ENCODE assay signal across 24 mouse cellular contexts in genomic region chr9:122145677-122146076, GRCm38 (mm10). TPM values are rescaled to one million over a fixed set of nuclear protein-coding genes. Genes with fewer than 3 reads are reported as not detected.
DNase-seq lines count a peak whose midpoint lies in the region; ATAC-seq and TF ChIP-seq lines count a peak whose summit lies in the region.
"Had no signal": no experiment of that assay in that cellular context is flagged by ENCODE, and none has a peak within 500 bp of the region (broad histone marks: within the 10 kb centered on the region; RNA-seq: fewer than 3 reads in every experiment).

No protein-coding gene starts in this region.

- H3K27me3 ChIP-seq in kidney, adult 2 months (replicated peaks; ENCODE audit: control insufficient read depth, insufficient read depth, low read length): no peaks in the 10 kb centered on the region
- no peaks in the 10 kb centered on the region for H3K27me3 ChIP-seq in liver, postnatal 0 days (ENCODE audit: insufficient read depth, low read length)
- no peaks in the 10 kb centered on the region for H3K27me3 ChIP-seq in liver, embryonic 12.5 days (replicated peaks)
- no peaks in the 10 kb centered on the region for H3K27me3 ChIP-seq in intestine, postnatal 0 days (replicated peaks; ENCODE audit: control insufficient read depth, insufficient read depth, low read length)
- H3K27me3 ChIP-seq: embryonic facial prominence, embryonic 12.5 days; limb, embryonic 15.5 days; megakaryocyte, embryonic 14.5 days; midbrain, embryonic 13.5 days; stomach, embryonic 15.5 days had no signal

- H3K36me3 ChIP-seq in kidney, adult 2 months (ENCODE audit: control insufficient read depth, insufficient read depth, low read length): peaks cover 3% of the 10 kb centered on the region
- H3K36me3 ChIP-seq in liver, postnatal 0 days (replicated peaks; ENCODE audit: insufficient read depth, low read length): peaks cover 21% of the 10 kb centered on the region
- H3K36me3 ChIP-seq in liver, embryonic 12.5 days: peaks cover 25% of the 10 kb centered on the region
- peaks cover 21% of the 10 kb centered on the region for H3K36me3 ChIP-seq in intestine, postnatal 0 days (ENCODE audit: control insufficient read depth, insufficient read depth)

- TF ChIP-seq CTCF in kidney, adult 2 months (conservative IDR thresholded peaks at IDR 0.05; ENCODE audit: insufficient read depth, insufficient read length, low read depth, low read length): no peak
- TF ChIP-seq CTCF in liver, postnatal 0 days (IDR thresholded peaks at IDR 0.05; ENCODE audit: low read depth): no peak
- no peak for TF ChIP-seq CTCF in intestine, postnatal 0 days (IDR thresholded peaks at IDR 0.05; ENCODE audit: low read depth)

- no peak overlapping the region for H3K9ac ChIP-seq in liver, postnatal 0 days (replicated peaks)
- H3K9ac ChIP-seq in liver, embryonic 12.5 days: no peak overlapping the region
- H3K9ac ChIP-seq in intestine, postnatal 0 days (ENCODE audit: low read depth, low read length): no peak overlapping the region
- H3K9ac ChIP-seq: embryonic facial prominence, embryonic 12.5 days; hindbrain, embryonic 14.5 days; limb, embryonic 15.5 days; midbrain, embryonic 13.5 days; stomach, embryonic 15.5 days had no signal

- no peak for ATAC-seq in liver, postnatal 0 days
- ATAC-seq in liver, embryonic 12.5 days: no peak
- peak; percentile 66 for ATAC-seq in intestine, postnatal 0 days
- ATAC-seq in megakaryocyte-erythroid progenitor cell, adult 5-6 weeks (replicated peaks; ENCODE audit: low FRiP score, low TSS enrichment, poor library complexity, severe bottlenecking): no peak
- ATAC-seq: forebrain, embryonic 14.5 days; midbrain, embryonic 13.5 days had no signal

- H3K4me2 ChIP-seq in liver, postnatal 0 days (ENCODE audit: low read depth, low read length): no peak overlapping the region
- H3K4me2 ChIP-seq in liver, embryonic 12.5 days: no peak overlapping the region
- H3K4me2 ChIP-seq in intestine, postnatal 0 days (replicated peaks; ENCODE audit: low read depth): 0 out of 2 replicates have a peak overlapping the region, but pooled peaks have one; percentile 9
- H3K4me2 ChIP-seq: embryonic facial prominence, embryonic 12.5 days; heart, embryonic 11.5 days; hindbrain, embryonic 14.5 days; limb, embryonic 15.5 days; midbrain, embryonic 13.5 days; stomach, embryonic 15.5 days had no signal

- DNase-seq in kidney, adult 2 months: no peak
- no peak for DNase-seq in kidney, adult 9 months
- DNase-seq in liver, postnatal 0 days: no peak
- DNase-seq in cerebellum, postnatal 25 days: no peak
- DNase-seq: adrenal gland, adult 2 months; adrenal gland, postnatal 36 days; B cell, adult 2 months; cerebellum, adult 2 months; cerebellum, postnatal 14 days; layer of hippocampus, adult 9-11 months; thymus, adult 18-20 months; thymus, postnatal 25 days had no signal

- TF ChIP-seq POLR2A in kidney, adult 2 months (IDR thresholded peaks at IDR 0.05; ENCODE audit: low read depth, low read length): no peak

- no peaks in the 10 kb centered on the region for H3K9me3 ChIP-seq in liver, postnatal 0 days (ENCODE audit: low read length)
- no peaks in the 10 kb centered on the region for H3K9me3 ChIP-seq in liver, embryonic 12.5 days (replicated peaks)
- H3K9me3 ChIP-seq in intestine, postnatal 0 days (ENCODE audit: control insufficient read depth): 0 out of 2 replicates have a peak, but pooled peaks cover 4% of the 10 kb centered on the region
- H3K9me3 ChIP-seq: embryonic facial prominence, embryonic 12.5 days; limb, embryonic 10.5 days; limb, embryonic 15.5 days; midbrain, embryonic 13.5 days; stomach, embryonic 15.5 days had no signal

- peaks cover 42% of the 10 kb centered on the region for H3K4me1 ChIP-seq in kidney, adult 2 months (ENCODE audit: control insufficient read depth, insufficient read depth, low read length)
- peaks cover 32% of the 10 kb centered on the region for H3K4me1 ChIP-seq in liver, postnatal 0 days (ENCODE audit: insufficient read depth)
- H3K4me1 ChIP-seq in liver, embryonic 12.5 days: peaks cover 29% of the 10 kb centered on the region
- peaks cover 20% of the 10 kb centered on the region for H3K4me1 ChIP-seq in intestine, postnatal 0 days (replicated peaks; ENCODE audit: control insufficient read depth, insufficient read depth, low read length)
- H3K4me1 ChIP-seq: limb, embryonic 10.5 days; limb, embryonic 15.5 days had no signal

- H3K4me3 ChIP-seq in kidney, adult 2 months (ENCODE audit: insufficient read depth, low read depth, low read length): no peak overlapping the region
- no peak overlapping the region for H3K4me3 ChIP-seq in liver, postnatal 0 days (ENCODE audit: low read depth, low read length)
- H3K4me3 ChIP-seq in liver, embryonic 12.5 days: no peak overlapping the region
- H3K4me3 ChIP-seq in intestine, postnatal 0 days (ENCODE audit: low read depth, low read length): no peak overlapping the region
- H3K4me3 ChIP-seq: embryonic facial prominence, embryonic 12.5 days; limb, embryonic 10.5 days; limb, embryonic 15.5 days; megakaryocyte, embryonic 14.5 days; midbrain, embryonic 13.5 days; stomach, embryonic 15.5 days had no signal

- peak overlapping the region; percentile 76 for H3K27ac ChIP-seq in kidney, adult 2 months (ENCODE audit: insufficient read depth, low read depth, low read length)
- H3K27ac ChIP-seq in liver, postnatal 0 days (ENCODE audit: low read depth): 0 out of 2 replicates have a peak overlapping the region, but pooled peaks have one; percentile 19
- H3K27ac ChIP-seq in liver, embryonic 12.5 days: no peak overlapping the region
- peak overlapping the region; percentile 72 for H3K27ac ChIP-seq in intestine, postnatal 0 days (ENCODE audit: low read depth, low read length)
- H3K27ac ChIP-seq: embryonic facial prominence, embryonic 12.5 days; hindbrain, embryonic 14.5 days; limb, embryonic 10.5 days; limb, embryonic 15.5 days; midbrain, embryonic 13.5 days; stomach, embryonic 15.5 days had no signal

- TF ChIP-seq EP300 in liver, postnatal 0 days (IDR thresholded peaks at IDR 0.05; ENCODE audit: low read depth): no peak

RNA-seq across cellular contexts. Expression of gene Snrk, which starts 28.6 kb away (rescaled TPM):
- polyA plus RNA-seq in kidney, adult 2 months (2012; rRNA removed): 49.0 and 58.9 TPM in 2 replicates
- 24.0 and 25.5 TPM in 2 replicates for polyA plus RNA-seq in liver, postnatal 0 days (2015; fragmentation: Nextera tagmentation; extraction: Ambion mirVana)
- polyA plus RNA-seq in liver, embryonic 12.5 days (2016; fragmentation: Nextera tagmentation; extraction: Ambion mirVana): 23.6 and 25.8 TPM in 2 replicates
- 35.4 and 35.6 TPM in 2 replicates for polyA plus RNA-seq in intestine, postnatal 0 days (2015; fragmentation: Nextera tagmentation; extraction: Ambion mirVana)
- total RNA-seq in megakaryocyte-erythroid progenitor cell, adult 5-6 weeks (2014; fragmentation: Nextera tagmentation): 8.5 and 16.9 TPM in 2 replicates
- 15.9 and 26.7 TPM in 2 replicates for total RNA-seq in megakaryocyte-erythroid progenitor cell, adult 5-6 weeks (2017)
